Mouse (Mus musculus) left cerebral cortex, adult 18-20 months (tissue): ENCODE data around the gene Wee2. TPM values are rescaled to one million over a fixed set of nuclear protein-coding genes. Genes with fewer than 3 reads are reported as not detected.

ENCODE experiments used
- DNase-seq, 2 experiments: peaks; one replicate each; pipeline ENCODE4 v3.0.0; 2021 to 2022; ENCODE audit warnings: low spot score in 2 of 2, mixed read lengths in 1 of 2
- long read RNA-seq, 2 experiments: library from polyadenylated mRNA; stranded (forward); transcript quantifications; one replicate each; pipeline ENCODE4 v2.0.0; 2021
- total RNA-seq, 2 experiments: library from RNA; stranded (reverse); gene quantifications; 2 replicates each; pipeline ENCODE4 v1.2.3; 2021

Gene Wee2
- total RNA-seq: under 1 TPM in 1 of 2 experiments, not detected in 1; 0.33 TPM
- long read RNA-seq, experiment 1, partial matches to known transcripts: 0 of 1 reads
- long read RNA-seq, experiment 1, other reads (novel, unspliced or antisense): 1 of 1 reads
- long read RNA-seq, experiment 2: 0 reads

DNA sequence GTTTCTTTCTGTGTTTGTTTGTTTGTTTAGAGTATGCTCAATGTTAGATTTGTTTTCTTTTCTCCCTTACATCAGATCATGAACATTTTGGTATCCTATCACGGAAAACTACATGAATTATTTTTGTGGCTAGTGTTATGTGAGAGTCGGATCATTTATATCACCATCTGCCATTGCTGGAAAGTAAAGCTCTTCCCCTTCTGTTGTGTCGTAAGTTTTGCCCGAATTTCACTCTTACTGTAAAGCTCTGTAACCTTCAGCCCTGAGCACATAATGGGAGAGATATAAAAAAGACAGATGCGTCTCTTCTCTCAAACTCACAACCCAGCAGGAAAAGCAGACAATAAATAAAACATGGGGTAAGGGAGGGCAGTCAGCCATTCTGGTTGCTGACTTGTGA, at the start of gene Wee2:
TSS of gene Wee2 (plus strand) at position 153 of the 400 bp plus-strand sequence.
- DNase-seq: no peak

DNA sequence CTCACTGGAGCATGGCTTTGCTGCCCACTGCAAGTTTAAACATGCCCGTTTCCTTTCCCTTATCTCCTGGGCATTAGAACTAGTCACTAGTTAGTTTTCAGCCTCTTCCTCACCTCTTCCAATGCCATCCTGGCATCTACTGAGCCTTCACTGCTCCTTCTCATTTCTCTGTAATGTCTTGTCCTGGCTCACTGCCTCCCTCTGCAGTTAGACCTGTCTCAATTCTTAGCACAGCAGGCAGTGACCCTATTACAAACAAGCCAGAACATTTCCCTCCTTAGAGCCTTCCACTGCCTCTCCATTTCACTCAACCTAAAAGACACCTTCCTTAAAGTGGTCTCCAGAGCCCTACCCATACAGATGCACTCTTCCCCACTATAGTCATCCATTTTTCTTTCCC, 47.9 kb upstream of the Wee2 start:
- no peak for DNase-seq

- DNase-seq: peak; percentile 88 to 91
Observed at GRCm38 (mm10) chr6:40393213-40393612, 45.7 kb upstream of the Wee2 start.

- DNase-seq: no peak
Observed at GRCm38 (mm10) chr6:40402031-40402430, 36.9 kb upstream of the Wee2 start.

GRCm38 (mm10) chr6:40403640-40404285, 35.1 kb upstream of the Wee2 start:
- DNase-seq: no peak

DNA sequence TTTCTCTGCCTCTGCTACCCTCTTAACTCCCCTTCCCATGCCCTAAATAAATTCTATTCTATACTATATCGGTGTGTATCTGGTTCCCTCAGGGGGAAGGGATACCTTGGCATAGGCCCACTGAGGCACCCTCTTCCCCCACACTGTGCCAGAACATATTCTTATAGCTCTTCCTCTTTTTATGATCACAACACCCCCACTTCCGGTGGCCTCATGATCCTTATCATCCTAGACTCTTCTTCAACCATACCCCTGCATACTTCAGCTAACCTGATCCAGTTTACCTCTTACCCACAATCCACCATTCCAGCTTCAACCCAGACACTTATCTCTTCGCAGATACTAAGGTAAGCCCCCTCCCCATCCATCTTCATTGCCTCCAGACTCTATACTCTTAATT, 27.8 kb upstream of the Wee2 start:
- DNase-seq: no peak

GRCm38 (mm10) chr6:40413046-40413445, 25.8 kb upstream of the Wee2 start:
- DNase-seq: no peak

DNA sequence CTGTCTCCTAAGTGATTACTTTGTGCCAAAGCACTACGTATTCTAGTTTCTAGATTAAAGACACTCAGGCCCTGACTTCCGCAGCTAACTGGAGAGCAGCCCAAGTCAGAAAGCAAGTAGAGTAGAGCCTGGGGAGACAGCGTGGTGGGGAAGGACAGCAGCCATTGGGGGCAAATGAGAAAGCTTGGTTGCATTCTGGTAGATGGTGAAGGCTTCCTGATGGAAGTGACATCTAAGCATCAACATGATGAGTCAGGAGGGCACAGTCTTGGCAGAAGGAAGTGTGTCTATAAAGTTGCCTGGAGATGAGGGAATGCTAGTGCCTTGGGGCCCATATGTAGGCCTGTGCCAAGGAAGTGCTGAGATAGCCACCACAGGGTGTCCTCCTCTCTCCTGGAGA, 25.3 kb upstream of the Wee2 start:
- no peak for DNase-seq

DNA sequence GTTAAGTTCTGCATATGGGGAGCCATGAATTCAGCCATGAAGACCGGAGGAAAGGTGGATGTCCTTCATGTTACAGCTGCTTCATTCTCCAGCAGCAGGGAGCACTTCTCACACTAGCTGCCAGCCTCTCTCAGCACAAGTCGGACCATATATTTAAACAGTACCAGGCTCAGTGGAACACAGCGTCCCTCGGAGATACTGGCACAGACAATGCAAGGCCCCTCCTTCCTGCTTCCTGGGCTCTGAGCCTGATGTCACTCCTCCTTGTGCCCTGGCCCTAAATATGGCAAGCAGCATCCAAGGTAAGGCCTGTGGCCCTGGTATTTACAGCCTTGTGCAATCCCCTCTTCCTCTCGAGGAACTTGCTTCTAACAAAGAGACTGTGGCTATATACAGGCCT, 23.1 kb upstream of the Wee2 start:
- no peak for DNase-seq

- no peak for DNase-seq
Observed at GRCm38 (mm10) chr6:40418386-40418785, 20.5 kb upstream of the Wee2 start.

- DNase-seq: no peak
Observed at GRCm38 (mm10) chr6:40421099-40421498, 17.8 kb upstream of the Wee2 start.

GRCm38 (mm10) chr6:40423013-40423412, 15.9 kb upstream of the Wee2 start:
- DNase-seq: no peak

GRCm38 (mm10) chr6:40423774-40424173, 15.1 kb upstream of the Wee2 start:
- DNase-seq: peak; percentile 50 to 72

GRCm38 (mm10) chr6:40427441-40427840, 11.4 kb upstream of the Wee2 start:
- no peak for DNase-seq

DNA sequence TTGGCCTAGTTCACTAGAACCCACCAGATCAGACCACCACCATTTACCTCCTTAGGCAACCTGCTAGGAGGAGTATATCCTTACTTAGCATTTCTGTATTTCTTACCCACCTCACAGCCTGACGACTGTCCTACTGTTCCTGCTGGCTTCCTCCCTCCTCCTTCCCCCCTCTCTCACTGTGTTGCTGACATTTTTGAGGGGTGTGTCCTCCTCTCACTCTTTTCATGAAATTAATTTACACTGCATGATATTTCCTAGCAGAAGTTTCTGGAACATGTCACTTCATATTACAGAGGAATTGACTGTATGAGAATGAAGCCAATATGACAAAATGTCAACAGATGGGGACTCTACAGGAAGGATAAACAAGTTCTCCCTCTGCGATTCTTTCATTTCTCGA, 10.2 kb upstream of the Wee2 start:
- no peak for DNase-seq

DNA sequence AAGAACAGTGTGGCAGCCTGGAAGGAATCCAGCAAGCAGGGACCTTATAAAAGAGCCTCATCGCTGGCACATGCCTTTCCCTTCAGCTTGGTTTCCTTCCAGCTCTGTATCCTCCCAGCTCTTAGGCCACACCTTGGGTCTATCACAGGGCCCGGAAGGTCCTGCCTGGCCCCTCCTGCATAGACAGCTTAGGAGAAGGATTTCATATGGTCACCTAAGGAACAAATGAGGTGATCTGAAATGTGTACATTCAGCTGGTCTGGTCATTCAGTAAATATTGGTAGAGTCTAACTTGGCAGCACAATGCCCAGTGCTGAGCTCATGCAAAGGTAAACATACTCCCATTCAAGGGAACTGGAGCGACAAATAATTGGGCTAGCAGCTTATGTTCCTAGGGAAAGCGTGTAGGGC, 9.4 kb upstream of the Wee2 start:
- no peak for DNase-seq

DNA sequence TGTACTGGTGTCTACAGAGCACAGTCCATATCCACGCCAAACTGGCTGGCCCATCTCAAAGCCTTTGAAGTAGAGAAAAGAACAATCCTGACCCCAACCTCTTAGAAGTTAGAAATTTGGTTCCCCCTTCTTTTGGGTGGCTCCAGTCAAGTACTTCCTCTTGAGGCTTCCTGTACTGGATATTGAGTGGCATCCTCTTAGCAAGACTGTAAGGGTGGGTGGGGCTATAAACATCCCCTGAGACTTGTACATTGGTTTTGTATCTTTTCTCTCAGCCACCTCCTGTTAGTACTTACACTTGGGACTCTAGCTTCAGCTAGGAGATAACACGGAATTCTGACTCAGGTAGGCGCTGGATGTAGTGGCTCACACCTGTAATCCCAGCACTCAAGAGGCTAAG, 8.6 kb upstream of the Wee2 start:
- DNase-seq: no peak

GRCm38 (mm10) chr6:40430878-40431277, 8.0 kb upstream of the Wee2 start:
- peak; percentile 48 to 50 for DNase-seq

DNA sequence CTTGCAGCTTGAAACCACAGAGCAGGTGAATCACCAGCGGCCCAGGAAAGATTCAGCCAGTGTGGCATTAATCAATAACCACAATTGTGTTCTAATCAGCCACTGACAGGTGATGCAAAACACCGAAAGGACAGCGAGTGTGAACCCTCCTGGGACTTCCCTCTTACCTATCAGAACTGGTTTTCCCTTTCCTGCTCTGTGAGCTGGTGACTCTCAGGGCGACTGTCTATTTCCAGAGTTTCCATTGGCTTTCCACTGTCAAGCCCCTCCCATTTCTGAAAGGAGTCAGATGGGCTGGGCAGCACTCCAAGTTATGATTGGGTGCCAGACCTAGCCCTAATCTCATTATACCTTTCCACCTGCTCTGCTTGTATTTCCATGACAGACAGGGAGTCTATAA, 7.5 kb upstream of the Wee2 start:
- no peak for DNase-seq

GRCm38 (mm10) chr6:40431812-40432211, 7.1 kb upstream of the Wee2 start:
- DNase-seq: no peak

- DNase-seq: peak; percentile 63 to 72
Observed at GRCm38 (mm10) chr6:40432346-40433275, 6.3 kb upstream of the Wee2 start.

DNA sequence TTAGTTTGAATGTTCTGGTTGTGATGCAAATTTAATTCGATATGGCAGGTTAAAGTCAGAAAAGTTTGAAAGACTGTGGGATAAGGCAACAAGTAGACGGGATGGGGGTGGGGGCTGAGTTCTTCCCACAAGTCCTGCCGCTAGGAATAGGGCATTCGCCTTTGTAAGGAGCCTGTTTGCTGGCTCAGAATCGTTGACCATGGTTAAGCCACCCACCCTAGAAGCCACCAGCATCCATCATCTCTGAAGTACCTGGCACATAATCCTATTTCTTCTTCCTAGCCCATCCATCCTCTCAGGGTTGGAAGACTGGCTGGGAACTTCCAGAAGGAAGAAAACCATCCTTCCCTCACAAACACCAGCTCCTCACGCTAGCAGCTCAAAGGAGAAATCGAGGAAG, 4.2 kb upstream of the Wee2 start:
- DNase-seq: no peak
